Mouse (Mus musculus) heart, adult 18-20 months (tissue): ENCODE data around the gene Fam160a1. TPM values are rescaled to one million over a fixed set of nuclear protein-coding genes. Genes with fewer than 3 reads are reported as not detected.

Source experiments
- DNase-seq, 2 experiments: peaks; one replicate each; pipeline ENCODE4 v3.0.0; 2021 to 2022; ENCODE audit warnings: mixed read lengths in 1 of 2
- total RNA-seq, 2 experiments: library from RNA; stranded (reverse); gene quantifications; 2 replicates each; pipeline ENCODE4 v1.2.3; 2021

Gene Fam160a1
- total RNA-seq, 2 experiments from 2014 or later = 47.6 to 48.0 TPM

- DNase-seq = no peak
Measured at GRCm38 (mm10) chr3:85827815-85828214, 10.7 kb upstream of the Fam160a1 start.

GRCm38 (mm10) chr3:85827283-85827682 lies 10.2 kb upstream of the Fam160a1 start:
- peak; percentile 46 to 50 for DNase-seq

GRCm38 (mm10) chr3:85820839-85821548 lies 3.9 kb upstream of the Fam160a1 start:
- no peak for DNase-seq

GRCm38 (mm10) chr3:85819319-85819718 lies 2.2 kb upstream of the Fam160a1 start:
- DNase-seq = no peak

- peak; percentile 36 to 40 for DNase-seq
Measured at GRCm38 (mm10) chr3:85814241-85814640, 2.9 kb downstream of the Fam160a1 start.

GRCm38 (mm10) chr3:85813101-85814014 lies 3.7 kb downstream of the Fam160a1 start:
- peak; percentile 33 to 50 for DNase-seq

DNA sequence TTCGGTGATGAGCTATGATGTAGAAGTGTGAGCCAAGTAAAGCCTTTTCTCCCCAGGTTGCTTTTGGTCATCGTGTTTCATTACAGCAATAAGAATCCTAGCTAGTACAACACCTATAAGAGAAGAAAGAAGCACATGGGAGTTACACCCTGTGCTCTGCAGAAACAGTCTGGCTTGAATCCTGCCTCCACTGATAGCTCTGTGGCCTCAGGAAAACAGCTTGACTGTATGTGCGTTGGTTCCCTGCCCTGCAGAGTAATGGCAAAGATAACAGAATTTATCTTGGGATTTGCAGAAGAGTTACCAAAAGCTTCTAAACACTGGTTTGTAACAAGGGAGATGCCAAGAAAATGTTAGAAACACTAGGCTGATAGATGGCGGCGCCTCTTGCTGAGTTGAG lies 5.1 kb downstream of the Fam160a1 start:
- DNase-seq = no peak

- DNase-seq = no peak
Measured at GRCm38 (mm10) chr3:85793166-85793565, 23.9 kb downstream of the Fam160a1 start.

- DNase-seq = no peak
Measured at GRCm38 (mm10) chr3:85789748-85790147, 27.3 kb downstream of the Fam160a1 start.

DNA sequence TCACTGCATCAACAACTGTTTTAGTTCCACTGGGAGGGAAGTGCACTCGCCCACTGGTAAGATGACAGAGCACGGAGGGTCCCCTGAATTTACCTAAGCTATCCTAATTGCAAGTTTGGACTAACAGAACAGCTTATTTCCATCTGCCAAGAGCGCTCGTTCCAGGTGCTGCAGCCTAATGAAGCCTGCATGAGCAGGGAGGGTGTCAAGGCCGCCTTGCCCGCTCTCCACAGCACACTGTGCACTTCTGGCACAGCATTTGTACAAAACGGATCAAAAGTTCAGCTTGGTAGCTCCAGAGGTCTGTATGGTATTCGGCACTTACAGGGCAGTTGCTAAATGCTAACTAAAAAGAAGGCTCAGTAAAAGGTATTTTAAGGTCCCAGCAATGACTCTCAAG lies 30.6 kb downstream of the Fam160a1 start:
- DNase-seq = no peak

GRCm38 (mm10) chr3:85780906-85781305 lies 36.2 kb downstream of the Fam160a1 start:
- peak; percentile 53 to 59 for DNase-seq

- DNase-seq = no peak
Measured at GRCm38 (mm10) chr3:85780332-85780731, 36.8 kb downstream of the Fam160a1 start.

- peak; percentile 22 to 27 for DNase-seq
Measured at GRCm38 (mm10) chr3:85777841-85778240, 39.2 kb downstream of the Fam160a1 start.

DNA sequence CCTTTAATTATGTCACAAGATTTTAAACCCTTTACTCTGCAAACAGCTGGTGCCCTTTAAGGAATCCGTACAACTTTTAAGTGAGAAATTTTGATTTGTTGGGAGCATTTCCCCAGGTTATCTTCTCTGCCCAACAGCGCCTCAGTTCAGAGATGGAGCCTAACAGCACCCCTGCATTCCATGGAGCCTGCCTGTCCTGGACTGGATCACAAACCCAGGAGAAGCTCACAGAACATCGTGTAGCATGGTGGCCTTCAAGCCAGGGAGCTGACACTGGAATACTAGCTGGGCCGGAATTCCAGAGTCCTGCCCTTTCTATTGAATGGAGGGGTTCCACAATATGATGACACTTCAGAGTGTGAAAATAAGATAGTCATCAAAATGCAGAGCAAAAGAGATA lies 39.7 kb downstream of the Fam160a1 start:
- DNase-seq = no peak

DNA sequence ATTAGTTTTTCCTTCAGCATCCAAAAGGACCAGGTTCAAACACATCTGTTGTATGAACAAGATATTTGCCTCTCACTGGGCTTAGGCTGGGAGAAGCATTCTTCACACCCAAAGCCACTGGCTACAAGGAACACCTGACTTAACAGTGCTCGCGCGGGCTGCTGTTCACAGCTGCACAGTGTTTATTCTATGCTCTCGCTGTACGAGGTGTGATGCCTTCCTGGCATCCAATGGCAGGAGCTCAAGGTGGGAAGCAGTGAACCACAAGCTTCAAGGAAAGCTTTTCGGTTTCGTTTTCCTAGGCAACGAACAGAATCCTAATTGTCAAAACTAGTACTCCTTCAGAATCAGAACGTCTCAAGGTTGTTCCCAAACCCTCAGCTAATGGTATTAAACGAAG lies 40.4 kb downstream of the Fam160a1 start:
- DNase-seq = no peak

DNA sequence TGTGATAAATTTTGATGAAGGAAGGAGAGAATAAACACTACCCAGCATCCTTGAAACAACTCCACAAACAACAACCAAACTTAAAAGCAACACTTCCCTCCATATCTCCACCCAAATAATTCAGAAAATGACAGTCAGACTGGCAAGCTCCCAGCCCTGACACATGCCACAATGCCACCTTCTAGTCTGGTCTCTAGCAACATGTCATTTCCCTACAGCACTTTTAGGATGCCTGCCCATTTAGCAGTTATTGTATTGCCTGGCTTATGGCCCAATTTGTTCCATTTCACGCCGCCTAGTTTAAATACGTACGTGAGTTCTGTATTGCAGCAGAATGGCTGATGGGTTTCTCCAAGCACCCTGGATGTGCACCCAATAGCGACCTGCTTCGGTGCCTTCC lies 41.0 kb downstream of the Fam160a1 start:
- no peak for DNase-seq

GRCm38 (mm10) chr3:85773886-85774285 lies 43.2 kb downstream of the Fam160a1 start:
- peak; percentile 22 to 34 for DNase-seq

GRCm38 (mm10) chr3:85773425-85773824 lies 43.7 kb downstream of the Fam160a1 start:
- no peak for DNase-seq

DNA sequence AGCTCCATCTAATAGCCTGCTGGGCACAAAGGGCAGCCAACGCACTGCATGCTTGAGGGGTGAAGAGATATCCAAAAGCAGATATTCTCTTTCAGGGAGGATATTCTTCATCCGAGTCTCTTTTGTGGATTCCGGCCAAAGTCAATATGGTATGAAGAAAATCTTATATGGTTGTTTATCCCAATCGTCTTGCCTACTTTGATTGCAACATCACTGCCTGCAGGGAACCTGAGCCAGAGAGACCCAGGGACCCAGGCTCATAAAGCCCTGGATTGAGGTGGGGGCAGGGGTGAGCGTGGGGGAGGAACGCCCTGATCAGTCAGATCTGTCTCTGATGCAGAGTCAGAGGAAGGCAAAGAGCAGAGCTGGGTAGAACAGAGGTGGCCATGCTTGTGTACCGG lies 52.2 kb downstream of the Fam160a1 start:
- no peak for DNase-seq

DNA sequence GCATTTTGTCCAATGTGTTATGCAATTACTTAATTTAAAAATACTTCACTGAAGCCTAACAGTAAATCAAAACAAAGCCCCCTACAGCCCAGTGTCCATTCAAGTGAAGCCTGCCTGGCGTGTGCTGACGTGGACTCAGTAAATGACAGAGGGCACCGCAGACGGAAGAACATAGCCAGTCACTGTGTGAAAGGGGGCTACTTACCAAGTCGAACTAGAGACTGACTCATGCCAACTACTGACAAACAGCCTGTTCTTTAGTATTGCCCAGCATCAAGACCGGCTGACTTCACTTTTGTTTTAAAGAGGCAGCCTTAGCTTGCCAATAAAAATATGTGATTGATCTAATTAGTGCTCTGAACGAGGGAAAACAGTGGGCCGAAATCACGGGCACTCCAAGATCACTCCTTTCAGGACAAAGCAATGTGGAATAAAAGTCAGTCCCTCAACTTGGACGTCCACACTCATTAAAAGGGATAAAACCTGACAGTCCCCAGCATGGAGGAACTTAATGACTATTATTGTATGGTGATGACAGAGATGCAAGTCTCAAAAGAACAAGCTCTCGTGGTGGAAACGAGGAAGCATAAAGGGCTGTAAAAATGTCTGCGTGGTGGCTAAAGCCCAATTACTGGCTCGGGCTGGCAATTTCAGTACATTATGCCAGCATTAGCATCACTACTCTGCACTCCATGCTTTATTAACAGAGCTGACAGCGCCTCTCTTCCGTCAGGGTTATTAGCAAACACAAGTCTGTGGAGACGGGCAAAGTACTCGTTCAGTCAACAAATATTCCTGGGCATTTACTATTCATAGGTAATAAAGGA lies 52.9 kb downstream of the Fam160a1 start:
- no peak for DNase-seq

GRCm38 (mm10) chr3:85757944-85758343 lies 59.1 kb downstream of the Fam160a1 start:
- DNase-seq = no peak

DNA sequence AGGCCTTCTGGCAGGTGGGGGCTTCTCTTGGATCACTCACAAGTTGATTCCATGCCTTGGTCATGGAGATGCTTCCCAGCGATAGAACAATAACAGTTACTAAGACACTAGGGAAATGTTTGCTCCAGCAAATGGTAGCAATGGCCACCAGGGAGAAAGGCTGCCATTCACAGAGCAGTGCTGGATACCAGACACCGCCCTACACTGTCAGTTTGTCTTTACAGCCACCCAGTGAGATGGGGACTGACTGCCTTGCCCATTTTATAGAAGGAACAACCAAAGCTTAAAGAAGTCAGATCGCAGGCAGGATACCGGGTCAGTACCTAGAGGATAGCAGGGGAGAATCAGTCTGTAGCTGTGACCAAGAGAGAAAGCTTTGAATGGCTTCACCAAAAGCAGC lies 59.7 kb downstream of the Fam160a1 start:
- DNase-seq = no peak
